Mouse (Mus musculus) heart, adult 2 months (tissue): ENCODE data around the gene Pdhb.

ENCODE experiments used
- CTCF ChIP-seq: fragments of 200-600 bp; IDR thresholded peaks from 2 replicates; pipeline ENCODE4 v1.8.1; 2022; ENCODE audit warnings: antibody characterized with exemption, mild to moderate bottlenecking, moderate library complexity
- POLR2A ChIP-seq: fragments of 200-500 bp; IDR thresholded peaks from 2 replicates; pipeline ENCODE4 v1.6.1; 2011; ENCODE audit warnings: mild to moderate bottlenecking, low read depth, low read length, control low read depth; ENCODE audit not compliant: insufficient read depth

DNA sequence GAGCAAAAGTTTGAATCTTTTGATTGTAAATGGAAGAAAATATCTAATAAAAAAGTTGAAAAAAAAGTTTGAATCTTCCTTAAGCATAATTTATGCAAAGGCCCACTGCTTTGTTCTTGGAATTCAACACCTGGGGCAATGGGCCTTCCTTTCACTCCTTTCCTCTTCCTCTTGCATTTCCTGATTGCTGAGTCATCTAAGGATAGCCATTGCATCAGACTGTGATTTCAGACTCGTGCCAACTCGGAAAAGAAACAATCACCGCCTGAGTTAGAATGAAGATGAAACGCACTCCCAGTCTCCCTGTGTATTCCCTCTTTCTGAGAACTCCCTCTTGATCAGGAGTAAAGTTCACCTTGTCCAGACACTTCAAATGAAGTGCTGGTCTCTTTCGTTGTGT, 1.8 kb upstream of the Pdhb start:
- TF ChIP-seq POLR2A, result no peak
- TF ChIP-seq CTCF, result no peak
